Mouse (Mus musculus) hindbrain, embryonic 11.5 days (tissue): ENCODE results near the gene Atp8a1. TPM values are rescaled to one million over a fixed set of nuclear protein-coding genes. Genes with fewer than 3 reads are reported as not detected.

ENCODE experiments used
- ATAC-seq: fragments of 200-750 bp; cut with Nextera tagmentation; 2 replicates; pipeline ENCODE4 v1.8.0; 2017; ENCODE audit warnings: mild to moderate bottlenecking, moderate TSS enrichment, moderate library complexity; ENCODE audit not compliant: low FRiP score
- DNase-seq: peaks from one replicate; pipeline ENCODE4 v3.0.0-alpha.2; 2015; ENCODE audit warnings: low spot score
- H3K27ac ChIP-seq: fragments of 300-500 bp; sonication (generic); 2 replicates; pipeline ENCODE4 v1.5.1; 2014; ENCODE audit warnings: mild to moderate bottlenecking, low read depth, low read length
- H3K27me3 ChIP-seq: fragments of 300-500 bp; sonication (generic); 2 replicates; pipeline ENCODE4 v1.6.1; 2014; ENCODE audit warnings: mild to moderate bottlenecking, low read length, moderate library complexity, mixed read lengths; ENCODE audit not compliant: control insufficient read depth, insufficient read depth
- H3K36me3 ChIP-seq: fragments of 300-500 bp; sonication (generic); 2 replicates; pipeline ENCODE4 v1.6.1; 2014; ENCODE audit warnings: mild to moderate bottlenecking, low read length, moderate library complexity, mixed read lengths; ENCODE audit not compliant: control insufficient read depth, insufficient read depth
- H3K4me1 ChIP-seq: fragments of 300-500 bp; sonication (generic); replicated peaks from 2 replicates; pipeline ENCODE4 v1.6.1; 2014; ENCODE audit warnings: low read length, mixed read lengths; ENCODE audit not compliant: control insufficient read depth, insufficient read depth
- H3K4me2 ChIP-seq: fragments of 300-500 bp; sonication (generic); replicated peaks from 2 replicates; pipeline ENCODE4 v1.6.1; 2014; ENCODE audit warnings: mild to moderate bottlenecking, low read depth, low read length
- H3K4me3 ChIP-seq: fragments of 300-500 bp; sonication (generic); 2 replicates; pipeline ENCODE4 v1.5.1; 2014; ENCODE audit warnings: low read depth, low read length
- H3K9ac ChIP-seq: fragments of 300-500 bp; sonication (generic); 2 replicates; pipeline ENCODE4 v1.6.1; 2014; ENCODE audit warnings: low read depth, low read length
- H3K9me3 ChIP-seq: fragments of 300-500 bp; sonication (generic); 2 replicates; pipeline ENCODE4 v1.6.1; 2016; ENCODE audit warnings: low read length; ENCODE audit not compliant: control insufficient read depth
- WGBS: fragments of 180-500 bp; shearing (Covaris S2); extraction: QIAGEN DNeasy Blood & Tissue Kit; methylation state at CpG from one replicate; pipeline ENCODE4 v1.1.7; 2014; 5-methylcytosine and 5-hydroxymethylcytosine counted together
- polyA plus RNA-seq: library from polyadenylated mRNA; unstranded; fragments of >200 nt; fragmentation: Nextera tagmentation; extraction: Ambion mirVana; gene quantifications from 2 replicates; pipeline ENCODE4 v1.2.1, GENCODE M21; 2014

Gene Atp8a1
- polyA plus RNA-seq, 1 experiment from 2014 or later, result 24.8 TPM

- Histone ChIP-seq H3K9me3 (no peaks in the 10 kb centered on the region), H3K4me1 (no peaks in the 10 kb centered on the region), H3K4me2 (no peak overlapping the region), H3K9ac (no peak overlapping the region), H3K27ac (no peak overlapping the region), H3K27me3 (no peaks in the 10 kb centered on the region), H3K4me3 (no peak overlapping the region), H3K36me3 (no peaks in the 10 kb centered on the region)
- no peak for DNase-seq
- ATAC-seq, result no peak
- 92% methylated on average over 14 of the region's 14 CpGs for WGBS
These were observed 152.1 kb downstream of the Atp8a1 start for GRCm38 (mm10) chr5:67695055-67695710.

- ATAC-seq (no peak), DNase-seq (no peak)
- Histone ChIP-seq H3K4me1 (no peaks in the 10 kb centered on the region), H3K27ac (no peak overlapping the region), H3K9me3 (no peaks in the 10 kb centered on the region), H3K4me3 (no peak overlapping the region), H3K36me3 (no peaks in the 10 kb centered on the region; the same call in 1 of the 2 replicates), H3K4me2 (no peak overlapping the region), H3K27me3 (no peaks in the 10 kb centered on the region), H3K9ac (no peak overlapping the region)
- WGBS, result 94% methylated on average over 9 of the region's 9 CpGs
These were observed 156.9 kb downstream of the Atp8a1 start for GRCm38 (mm10) chr5:67690336-67690735.

GRCm38 (mm10) chr5:67688001-67688400, 159.2 kb downstream of the Atp8a1 start:
- no peak for DNase-seq
- H3K4me1 ChIP-seq, result no peaks in the 10 kb centered on the region
- no peak overlapping the region for H3K4me3 ChIP-seq
- ATAC-seq, result no peak
- H3K9ac ChIP-seq, result no peak overlapping the region
- H3K36me3 ChIP-seq, result no peaks in the 10 kb centered on the region; the same call in 1 of the 2 replicates
- H3K27me3 ChIP-seq, result no peaks in the 10 kb centered on the region
- H3K9me3 ChIP-seq, result no peaks in the 10 kb centered on the region
- no peak overlapping the region for H3K27ac ChIP-seq
- H3K4me2 ChIP-seq, result no peak overlapping the region
- 92% methylated on average over 8 of the region's 8 CpGs for WGBS

GRCm38 (mm10) chr5:67685906-67686305, 161.3 kb downstream of the Atp8a1 start:
- Histone ChIP-seq H3K4me1 (no peaks in the 10 kb centered on the region), H3K9me3 (no peaks in the 10 kb centered on the region), H3K4me3 (no peak overlapping the region), H3K36me3 (no peaks in the 10 kb centered on the region; the same call in 1 of the 2 replicates), H3K27ac (no peak overlapping the region), H3K4me2 (no peak overlapping the region), H3K27me3 (no peaks in the 10 kb centered on the region), H3K9ac (no peak overlapping the region)
- DNase-seq, result no peak
- ATAC-seq, result no peak
- WGBS, result 82% methylated on average over 7 of the region's 7 CpGs

- DNase-seq, result no peak
These were observed 161.8 kb downstream of the Atp8a1 start for GRCm38 (mm10) chr5:67685461-67685860.

GRCm38 (mm10) chr5:67678819-67679218, 168.4 kb downstream of the Atp8a1 start:
- Histone ChIP-seq H3K4me2 (no peak overlapping the region), H3K4me3 (no peak overlapping the region), H3K9ac (no peak overlapping the region), H3K9me3 (no peaks in the 10 kb centered on the region), H3K27me3 (no peaks in the 10 kb centered on the region), H3K4me1 (no peaks in the 10 kb centered on the region), H3K36me3 (no peaks in the 10 kb centered on the region), H3K27ac (no peak overlapping the region)
- 88% methylated on average over 3 of the region's 3 CpGs for WGBS
- no peak for ATAC-seq
- DNase-seq, result no peak

More at GRCm38 (mm10) chr5:67685461-67685860, 161.8 kb downstream of the Atp8a1 start:
- no peaks in the 10 kb centered on the region; the same call in 1 of the 2 replicates for H3K36me3 ChIP-seq
- no peaks in the 10 kb centered on the region for H3K27me3 ChIP-seq
- 71% methylated on average over 5 of the region's 5 CpGs for WGBS
- H3K4me3 ChIP-seq, result no peak overlapping the region
- no peaks in the 10 kb centered on the region for H3K4me1 ChIP-seq
- H3K4me2 ChIP-seq, result no peak overlapping the region
- ATAC-seq, result no peak
- H3K27ac ChIP-seq, result no peak overlapping the region
- no peak overlapping the region for H3K9ac ChIP-seq
- no peaks in the 10 kb centered on the region for H3K9me3 ChIP-seq

- Histone ChIP-seq H3K36me3 (no peaks in the 10 kb centered on the region), H3K27ac (no peak overlapping the region), H3K9ac (no peak overlapping the region), H3K9me3 (no peaks in the 10 kb centered on the region), H3K4me1 (no peaks in the 10 kb centered on the region), H3K4me3 (no peak overlapping the region), H3K4me2 (no peak overlapping the region), H3K27me3 (no peaks in the 10 kb centered on the region)
- DNase-seq, result no peak
- 70% methylated on average over 4 of the region's 4 CpGs for WGBS
- ATAC-seq, result no peak
These were observed 174.2 kb downstream of the Atp8a1 start for GRCm38 (mm10) chr5:67673008-67673407.

GRCm38 (mm10) chr5:67670158-67670557, 177.1 kb downstream of the Atp8a1 start:
- Histone ChIP-seq H3K4me1 (no peaks in the 10 kb centered on the region), H3K9me3 (no peaks in the 10 kb centered on the region), H3K27me3 (no peaks in the 10 kb centered on the region), H3K9ac (no peak overlapping the region), H3K36me3 (no peaks in the 10 kb centered on the region), H3K27ac (no peak overlapping the region), H3K4me3 (no peak overlapping the region), H3K4me2 (no peak overlapping the region)
- 74% methylated on average over 6 of the region's 6 CpGs for WGBS
- DNase-seq (no peak), ATAC-seq (no peak)

GRCm38 (mm10) chr5:67669436-67669896, 177.8 kb downstream of the Atp8a1 start:
- no peak for ATAC-seq
- no peak overlapping the region for H3K27ac ChIP-seq
- H3K9ac ChIP-seq, result no peak overlapping the region
- no peaks in the 10 kb centered on the region for H3K4me1 ChIP-seq
- no peak overlapping the region for H3K4me3 ChIP-seq
- H3K4me2 ChIP-seq, result no peak overlapping the region
- H3K27me3 ChIP-seq, result peaks cover under 1% of the 10 kb centered on the region; the same call in 1 of the 2 replicates
- H3K9me3 ChIP-seq, result no peaks in the 10 kb centered on the region
- 88% methylated on average over 13 of the region's 13 CpGs for WGBS
- H3K36me3 ChIP-seq, result no peaks in the 10 kb centered on the region
- DNase-seq, result no peak
